Mouse (Mus musculus) heart, embryonic 16.5 days (tissue): ENCODE measurements around the gene Gm20075. TPM values are rescaled to one million over a fixed set of nuclear protein-coding genes. Genes with fewer than 3 reads are reported as not detected.
"Not testable (repeated sequence)": the region's sequence is repeated elsewhere in the genome, so short reads cannot be mapped to it uniquely, and the experiment has no call there.

Experiments
- ATAC-seq: fragments of 200-750 bp; cut with Nextera tagmentation; replicated peaks from 2 replicates; pipeline ENCODE4 v1.8.0; 2017; ENCODE audit warnings: moderate number of reproducible peaks; ENCODE audit not compliant: insufficient read depth, low FRiP score; ENCODE audit errors: extremely low read depth
- H3K27ac ChIP-seq: fragments of 300-500 bp; sonication (generic); 2 replicates; pipeline ENCODE4 v1.5.1; 2014; ENCODE audit warnings: mild to moderate bottlenecking, low read length, control low read depth, moderate library complexity
- H3K27me3 ChIP-seq: fragments of 300-500 bp; sonication (generic); 2 replicates; pipeline ENCODE4 v1.6.1; 2014; ENCODE audit warnings: low read length, mixed read lengths; ENCODE audit not compliant: control insufficient read depth, insufficient read depth
- H3K36me3 ChIP-seq: fragments of 300-500 bp; sonication (generic); 2 replicates; pipeline ENCODE4 v1.6.1; 2014; ENCODE audit not compliant: control insufficient read depth, insufficient read depth
- H3K4me1 ChIP-seq: fragments of 300-500 bp; sonication (generic); 2 replicates; pipeline ENCODE4 v1.6.1; 2014; ENCODE audit warnings: low read length, mixed read lengths; ENCODE audit not compliant: control insufficient read depth, insufficient read depth
- H3K4me2 ChIP-seq: fragments of 300-500 bp; sonication (generic); 2 replicates; pipeline ENCODE4 v1.6.1; 2014; ENCODE audit warnings: low read depth, mild to moderate bottlenecking, control low read depth, low read length
- H3K4me3 ChIP-seq: fragments of 300-500 bp; sonication (generic); 2 replicates; pipeline ENCODE4 v1.5.1; 2014; ENCODE audit warnings: mild to moderate bottlenecking, control low read depth, low read length
- H3K9ac ChIP-seq: fragments of 300-500 bp; sonication (generic); 2 replicates; pipeline ENCODE4 v1.6.1; 2014; ENCODE audit warnings: low read length, control low read depth
- H3K9me3 ChIP-seq: fragments of 300-500 bp; sonication (generic); replicated peaks from 2 replicates; pipeline ENCODE4 v1.6.1; 2016; ENCODE audit warnings: low read length; ENCODE audit not compliant: control insufficient read depth
- WGBS: fragments of 180-500 bp; shearing (Covaris S2); extraction: QIAGEN DNeasy Blood & Tissue Kit; methylation state at CpG from one replicate; pipeline ENCODE4 v1.1.7; 2014; 5-methylcytosine and 5-hydroxymethylcytosine counted together
- polyA plus RNA-seq: library from polyadenylated mRNA; unstranded; fragments of >200 nt; fragmentation: Nextera tagmentation; extraction: Ambion mirVana; gene quantifications from 2 replicates; pipeline ENCODE4 v1.2.1, GENCODE M21; 2015

Gene Gm20075
- polyA plus RNA-seq, result 26.9 and 39.9 TPM in 2 replicates

GRCm38 (mm10) chr13:96081276-96081675 lies at the start of gene Gm20075:
Gene Gm20075, minus strand, starts transcription at chr13:96081376.
- H3K4me1 ChIP-seq, H3K27me3 ChIP-seq, H3K27ac ChIP-seq, H3K4me2 ChIP-seq, ATAC-seq, H3K9me3 ChIP-seq, H3K9ac ChIP-seq, H3K36me3 ChIP-seq, H3K4me3 ChIP-seq: not testable (repeated sequence)
- 74% methylated on average over 3 of the region's 3 CpGs for WGBS

DNA sequence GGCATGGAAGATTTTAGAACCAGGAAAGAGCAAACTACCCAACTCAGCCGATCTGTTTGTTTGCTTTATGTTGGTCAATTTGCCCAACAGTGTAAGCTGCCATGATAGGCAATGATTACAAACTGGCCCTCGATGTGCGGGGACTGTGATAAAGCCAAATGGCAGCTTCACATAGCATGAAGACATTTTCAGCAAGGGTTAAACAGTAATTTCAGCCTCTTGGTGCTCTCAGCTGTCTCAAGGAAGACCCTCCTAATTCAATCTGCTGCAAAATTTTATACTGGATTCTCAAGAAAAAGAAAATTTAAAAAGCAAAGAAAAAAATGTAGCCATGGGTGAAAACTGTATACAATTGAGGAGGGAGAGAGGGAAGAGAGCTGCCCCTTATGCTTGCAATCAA lies 47.9 kb upstream of the Gm20075 start:
- H3K27ac ChIP-seq, result no peak overlapping the region
- H3K4me2 ChIP-seq, result no peak overlapping the region
- no peaks in the 10 kb centered on the region for H3K36me3 ChIP-seq
- H3K4me1 ChIP-seq, result peaks cover 14% of the 10 kb centered on the region; the same call in 1 of the 2 replicates
- 72% methylated on average over 3 of the region's 3 CpGs for WGBS
- no peak for ATAC-seq
- H3K9me3 ChIP-seq, result no peaks in the 10 kb centered on the region
- H3K9ac ChIP-seq, result no peak overlapping the region
- no peak overlapping the region for H3K4me3 ChIP-seq
- peaks cover 59% of the 10 kb centered on the region for H3K27me3 ChIP-seq

GRCm38 (mm10) chr13:96126669-96127068 lies 45.5 kb upstream of the Gm20075 start:
- no peak overlapping the region for H3K9ac ChIP-seq
- no peak overlapping the region for H3K4me3 ChIP-seq
- WGBS, result 73% methylated on average over 6 of the region's 6 CpGs
- H3K27me3 ChIP-seq, result peaks cover 35% of the 10 kb centered on the region
- 0 out of 2 replicates have a peak, but pooled peaks cover 2% of the 10 kb centered on the region for H3K4me1 ChIP-seq
- no peaks in the 10 kb centered on the region for H3K9me3 ChIP-seq
- ATAC-seq, result no peak
- H3K4me2 ChIP-seq, result no peak overlapping the region
- H3K27ac ChIP-seq, result no peak overlapping the region
- H3K36me3 ChIP-seq, result no peaks in the 10 kb centered on the region

GRCm38 (mm10) chr13:96125011-96125410 lies 43.8 kb upstream of the Gm20075 start:
- Histone ChIP-seq H3K4me2 (no peak overlapping the region), H3K27me3 (peaks cover 18% of the 10 kb centered on the region), H3K4me3 (no peak overlapping the region), H3K4me1 (no peaks in the 10 kb centered on the region), H3K9ac (no peak overlapping the region), H3K27ac (no peak overlapping the region), H3K9me3 (no peaks in the 10 kb centered on the region), H3K36me3 (no peaks in the 10 kb centered on the region)
- 46% methylated on average over 5 of the region's 5 CpGs for WGBS
- ATAC-seq, result no peak

- H3K27me3 ChIP-seq, result no peaks in the 10 kb centered on the region
- H3K4me1 ChIP-seq, result no peaks in the 10 kb centered on the region
- no peak overlapping the region for H3K4me3 ChIP-seq
- H3K9ac ChIP-seq, result no peak overlapping the region
- ATAC-seq, result no peak
- no peak overlapping the region for H3K4me2 ChIP-seq
- H3K27ac ChIP-seq, result no peak overlapping the region
- WGBS, result 77% methylated on average over 2 of the region's 2 CpGs
- H3K9me3 ChIP-seq, result no peaks in the 10 kb centered on the region
- no peaks in the 10 kb centered on the region for H3K36me3 ChIP-seq
Observed at GRCm38 (mm10) chr13:96112711-96113110, 31.5 kb upstream of the Gm20075 start.

DNA sequence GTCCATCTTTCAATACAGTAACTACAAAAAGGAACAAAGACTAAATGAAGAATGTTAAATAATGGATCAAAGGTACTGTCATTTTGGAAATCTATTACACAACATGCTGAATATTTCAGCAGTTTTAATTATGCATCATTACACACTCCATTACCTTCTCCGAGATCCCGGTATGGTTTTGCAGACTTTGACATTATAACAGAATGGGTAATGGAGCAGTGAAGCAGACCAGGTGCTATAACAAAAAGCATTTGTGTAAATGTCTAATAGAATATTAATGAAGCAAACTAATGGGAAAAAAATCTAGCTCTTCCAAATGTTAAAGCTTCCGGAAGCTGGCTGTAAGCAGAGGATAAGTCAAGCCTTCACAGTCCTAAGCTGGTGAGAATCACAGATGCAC lies 29.6 kb upstream of the Gm20075 start:
- no peak overlapping the region for H3K4me2 ChIP-seq
- no peak for ATAC-seq
- H3K27me3 ChIP-seq, result no peaks in the 10 kb centered on the region
- H3K27ac ChIP-seq, result no peak overlapping the region
- no peak overlapping the region for H3K9ac ChIP-seq
- WGBS, result 90% methylated on average over 3 of the region's 3 CpGs
- no peaks in the 10 kb centered on the region for H3K36me3 ChIP-seq
- no peak overlapping the region for H3K4me3 ChIP-seq
- no peaks in the 10 kb centered on the region for H3K4me1 ChIP-seq
- no peaks in the 10 kb centered on the region for H3K9me3 ChIP-seq

- Histone ChIP-seq H3K4me1 (no peaks in the 10 kb centered on the region), H3K27ac (no peak overlapping the region), H3K4me2 (no peak overlapping the region), H3K9ac (no peak overlapping the region), H3K36me3 (no peaks in the 10 kb centered on the region), H3K9me3 (no peaks in the 10 kb centered on the region), H3K4me3 (no peak overlapping the region), H3K27me3 (no peaks in the 10 kb centered on the region)
- no peak for ATAC-seq
- WGBS, result 65% methylated on average over 4 of the region's 4 CpGs
Observed at GRCm38 (mm10) chr13:96106367-96106766, 25.2 kb upstream of the Gm20075 start.

GRCm38 (mm10) chr13:96090929-96091328 lies 9.8 kb upstream of the Gm20075 start:
- H3K4me1 ChIP-seq, result no peaks in the 10 kb centered on the region
- no peaks in the 10 kb centered on the region for H3K36me3 ChIP-seq
- no peaks in the 10 kb centered on the region for H3K27me3 ChIP-seq
- H3K27ac ChIP-seq, result no peak overlapping the region
- H3K4me2 ChIP-seq, result no peak overlapping the region
- ATAC-seq, result no peak
- 59% methylated on average over 4 of the region's 4 CpGs for WGBS
- H3K9ac ChIP-seq, result no peak overlapping the region
- H3K4me3 ChIP-seq, result no peak overlapping the region
- H3K9me3 ChIP-seq, result no peaks in the 10 kb centered on the region

DNA sequence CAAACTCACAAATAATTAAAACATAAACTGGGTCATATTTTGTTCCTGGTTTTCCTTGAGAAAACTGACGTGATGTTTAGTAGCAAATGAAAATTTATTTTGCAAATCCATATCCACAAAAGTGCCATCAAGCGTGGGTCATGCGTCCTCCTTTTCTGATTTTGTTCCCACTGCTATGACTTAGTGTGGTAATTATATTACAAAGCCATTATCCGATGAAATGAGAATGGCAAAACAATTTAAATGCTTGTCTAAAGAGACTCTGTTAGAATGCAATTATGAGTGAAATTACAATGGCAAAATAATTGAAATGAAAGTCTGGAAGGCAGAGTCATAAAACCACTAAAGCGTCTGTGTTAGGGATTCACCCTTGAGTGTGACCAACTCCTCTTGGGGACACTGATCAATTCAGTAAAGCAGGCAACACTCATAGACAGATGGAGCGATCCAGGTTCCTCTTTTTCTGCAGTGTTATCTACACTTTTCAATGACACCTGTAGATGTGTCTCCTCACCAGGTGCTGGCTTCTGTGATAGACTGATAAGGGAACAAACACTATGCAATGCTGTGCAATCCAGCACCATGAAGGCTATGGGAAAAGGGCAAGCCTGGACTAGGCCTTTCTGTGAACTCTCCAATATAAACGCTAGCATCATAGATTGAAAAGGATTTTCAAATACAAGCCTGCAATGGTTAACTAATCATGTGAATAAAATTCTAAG lies 4.6 kb upstream of the Gm20075 start:
- H3K4me2 ChIP-seq, result no peak overlapping the region
- no peaks in the 10 kb centered on the region for H3K4me1 ChIP-seq
- H3K27me3 ChIP-seq, result no peaks in the 10 kb centered on the region
- H3K4me3 ChIP-seq, result no peak overlapping the region
- H3K9ac ChIP-seq, result no peak overlapping the region
- ATAC-seq, result no peak
- 77% methylated on average over 7 of the region's 7 CpGs for WGBS
- no peaks in the 10 kb centered on the region for H3K36me3 ChIP-seq
- no peak overlapping the region for H3K27ac ChIP-seq
- no peaks in the 10 kb centered on the region for H3K9me3 ChIP-seq
